Mouse (Mus musculus) limb, embryonic 11.5 days (tissue): ENCODE measurements at regions not wholly inside any gene's neighbourhood (a gene's known extent, or its start where the extent isn't known, plus 50 kb on each side); places are given as distances from the start of the nearest gene placed in this dataset.

ENCODE experiments used
- ATAC-seq: fragments of 200-750 bp; cut with Nextera tagmentation; 2 replicates; pipeline ENCODE4 v1.8.0; 2017; ENCODE audit warnings: low read depth; ENCODE audit not compliant: insufficient number of reproducible peaks, low FRiP score, low TSS enrichment
- DNase-seq: peaks from one replicate; pipeline ENCODE4 v3.0.0-alpha.2; 2015; ENCODE audit warnings: low spot score
- H3K27ac ChIP-seq: fragments of 300-500 bp; sonication (generic); replicated peaks from 2 replicates; pipeline ENCODE4 v1.5.1; 2014; ENCODE audit warnings: low read depth, mild to moderate bottlenecking, low read length
- H3K27me3 ChIP-seq: fragments of 300-500 bp; sonication (generic); 2 replicates; pipeline ENCODE4 v1.6.1; 2014; ENCODE audit warnings: mild to moderate bottlenecking, low read length, mixed read lengths; ENCODE audit not compliant: control insufficient read depth, insufficient read depth
- H3K36me3 ChIP-seq: fragments of 300-500 bp; sonication (generic); 2 replicates; pipeline ENCODE4 v1.6.1; 2014; ENCODE audit warnings: mild to moderate bottlenecking, low read length, moderate library complexity, mixed read lengths; ENCODE audit not compliant: control insufficient read depth, insufficient read depth
- H3K4me1 ChIP-seq: fragments of 300-500 bp; sonication (generic); 2 replicates; pipeline ENCODE4 v1.6.1; 2014; ENCODE audit warnings: low read length, mixed read lengths; ENCODE audit not compliant: control insufficient read depth, insufficient read depth
- H3K4me2 ChIP-seq: fragments of 300-500 bp; sonication (generic); 2 replicates; pipeline ENCODE4 v1.6.1; 2014; ENCODE audit warnings: low read depth, mild to moderate bottlenecking, moderate library complexity; ENCODE audit not compliant: severe bottlenecking
- H3K4me3 ChIP-seq: fragments of 300-500 bp; sonication (generic); 2 replicates; pipeline ENCODE4 v1.5.1; 2014; ENCODE audit warnings: low read depth, low read length
- H3K9ac ChIP-seq: fragments of 300-500 bp; sonication (generic); 2 replicates; pipeline ENCODE4 v1.6.1; 2014; ENCODE audit warnings: mild to moderate bottlenecking, low read length
- H3K9me3 ChIP-seq: fragments of 300-500 bp; sonication (generic); 2 replicates; pipeline ENCODE4 v1.6.1; 2016; ENCODE audit warnings: low read length; ENCODE audit not compliant: control insufficient read depth
- WGBS: fragments of 180-500 bp; shearing (Covaris S2); extraction: QIAGEN DNeasy Blood & Tissue Kit; methylation state at CpG from one replicate; pipeline ENCODE4 v1.1.7; 2014; 5-methylcytosine and 5-hydroxymethylcytosine counted together

DNA sequence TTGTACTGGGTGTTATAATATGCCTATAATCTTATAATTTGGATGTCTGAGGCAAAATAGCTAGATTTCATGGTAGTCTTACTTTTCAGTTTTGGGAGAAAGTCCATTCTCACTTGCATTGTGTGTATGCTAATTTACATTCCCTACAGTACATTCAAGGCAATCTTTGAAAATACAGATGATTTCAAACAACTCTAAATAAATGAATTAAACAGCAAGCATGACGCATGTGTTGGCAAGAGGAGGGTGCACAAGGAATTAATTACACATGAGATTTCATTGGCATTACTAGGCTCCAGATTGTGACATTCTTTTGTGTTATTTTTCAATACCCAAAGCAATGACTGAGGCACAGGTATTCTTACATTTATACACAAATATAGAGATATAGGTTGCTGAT, 495.2 kb upstream of the Cypt12 start:
- no peak overlapping the region for H3K9ac ChIP-seq
- H3K4me1 ChIP-seq: no peaks in the 10 kb centered on the region
- no peak overlapping the region for H3K27ac ChIP-seq
- no peak overlapping the region for H3K4me3 ChIP-seq
- H3K36me3 ChIP-seq: no peaks in the 10 kb centered on the region
- H3K9me3 ChIP-seq: no peaks in the 10 kb centered on the region
- ATAC-seq (no peak), DNase-seq (no peak)
- WGBS: 97% methylated on average over 1 of the region's 1 CpGs
- no peaks in the 10 kb centered on the region for H3K27me3 ChIP-seq
- no peak overlapping the region for H3K4me2 ChIP-seq

DNA sequence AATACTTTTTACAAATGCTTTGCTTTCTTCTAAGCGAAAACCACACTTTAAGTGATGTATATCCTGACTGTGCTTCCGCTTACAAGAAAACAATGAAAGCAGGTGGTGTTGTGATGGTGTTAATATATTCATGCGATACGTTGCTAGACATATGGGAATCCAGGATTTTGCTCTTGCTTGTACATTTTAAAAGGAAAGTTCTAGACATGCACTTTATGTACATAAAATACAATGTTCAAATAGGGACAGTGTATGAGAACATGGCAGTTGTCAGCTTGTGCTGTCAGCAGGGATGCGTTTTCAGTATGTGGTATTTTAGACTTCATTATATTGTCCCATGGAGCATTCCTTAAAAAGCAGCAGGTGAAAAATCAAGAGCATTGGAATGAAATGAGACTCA, 487.7 kb upstream of the Cypt12 start:
- no peaks in the 10 kb centered on the region for H3K9me3 ChIP-seq
- WGBS: 90% methylated on average over 5 of the region's 5 CpGs

DNA sequence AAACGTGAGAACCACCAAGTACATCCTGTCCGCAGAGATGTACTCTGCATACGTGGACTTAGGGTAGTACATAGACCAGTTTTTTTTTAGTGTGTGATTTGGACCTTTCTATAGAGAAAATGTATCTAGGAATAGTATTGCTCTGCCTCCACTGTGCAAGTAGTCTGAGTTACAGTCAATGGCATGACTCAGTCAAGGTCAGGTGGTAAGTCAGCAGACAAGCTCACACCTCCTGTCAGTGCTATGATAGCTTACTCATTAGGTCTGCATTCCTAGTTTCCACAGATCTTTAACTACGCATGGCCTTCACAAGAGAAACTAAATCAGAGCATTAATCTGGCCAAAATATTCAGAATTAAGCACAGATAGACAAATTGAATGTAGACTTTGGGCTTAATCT, 486.8 kb upstream of the Cypt12 start:
- H3K27me3 ChIP-seq: no peaks in the 10 kb centered on the region
- no peak overlapping the region for H3K4me2 ChIP-seq
- H3K9ac ChIP-seq: no peak overlapping the region
- WGBS: 92% methylated on average over 4 of the region's 4 CpGs
- DNase-seq: no peak
- no peak overlapping the region for H3K27ac ChIP-seq
- H3K9me3 ChIP-seq: no peaks in the 10 kb centered on the region
- no peaks in the 10 kb centered on the region for H3K36me3 ChIP-seq
- ATAC-seq: no peak
- no peak overlapping the region for H3K4me3 ChIP-seq
- H3K4me1 ChIP-seq: no peaks in the 10 kb centered on the region

More for the DNA sequence above, 487.7 kb upstream of the Cypt12 start:
- Histone ChIP-seq H3K4me3 (no peak overlapping the region), H3K4me2 (no peak overlapping the region), H3K9ac (no peak overlapping the region), H3K27ac (no peak overlapping the region), H3K36me3 (no peaks in the 10 kb centered on the region), H3K27me3 (no peaks in the 10 kb centered on the region), H3K4me1 (no peaks in the 10 kb centered on the region)
- ATAC-seq (no peak), DNase-seq (no peak)

DNA sequence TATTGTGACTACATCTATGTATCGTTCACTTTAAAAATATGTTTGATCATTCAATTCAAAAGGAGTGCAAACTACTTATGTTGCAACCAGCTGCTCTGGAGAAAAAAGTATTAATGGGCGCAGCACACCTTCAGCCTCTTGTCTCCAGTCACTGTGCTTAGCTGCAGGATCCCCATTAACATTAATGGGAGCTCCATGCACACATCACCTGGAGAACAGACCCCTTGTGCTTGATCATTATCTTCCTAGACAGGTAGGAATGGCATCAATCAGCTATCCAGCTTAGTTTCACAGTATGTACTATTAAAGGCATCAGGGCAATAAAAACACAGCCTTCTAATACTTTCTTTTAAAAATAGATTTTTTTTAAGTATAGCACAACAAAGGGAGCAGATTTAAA, 474.4 kb upstream of the Cypt12 start:
- no peak overlapping the region for H3K4me3 ChIP-seq
- no peak for ATAC-seq

DNA sequence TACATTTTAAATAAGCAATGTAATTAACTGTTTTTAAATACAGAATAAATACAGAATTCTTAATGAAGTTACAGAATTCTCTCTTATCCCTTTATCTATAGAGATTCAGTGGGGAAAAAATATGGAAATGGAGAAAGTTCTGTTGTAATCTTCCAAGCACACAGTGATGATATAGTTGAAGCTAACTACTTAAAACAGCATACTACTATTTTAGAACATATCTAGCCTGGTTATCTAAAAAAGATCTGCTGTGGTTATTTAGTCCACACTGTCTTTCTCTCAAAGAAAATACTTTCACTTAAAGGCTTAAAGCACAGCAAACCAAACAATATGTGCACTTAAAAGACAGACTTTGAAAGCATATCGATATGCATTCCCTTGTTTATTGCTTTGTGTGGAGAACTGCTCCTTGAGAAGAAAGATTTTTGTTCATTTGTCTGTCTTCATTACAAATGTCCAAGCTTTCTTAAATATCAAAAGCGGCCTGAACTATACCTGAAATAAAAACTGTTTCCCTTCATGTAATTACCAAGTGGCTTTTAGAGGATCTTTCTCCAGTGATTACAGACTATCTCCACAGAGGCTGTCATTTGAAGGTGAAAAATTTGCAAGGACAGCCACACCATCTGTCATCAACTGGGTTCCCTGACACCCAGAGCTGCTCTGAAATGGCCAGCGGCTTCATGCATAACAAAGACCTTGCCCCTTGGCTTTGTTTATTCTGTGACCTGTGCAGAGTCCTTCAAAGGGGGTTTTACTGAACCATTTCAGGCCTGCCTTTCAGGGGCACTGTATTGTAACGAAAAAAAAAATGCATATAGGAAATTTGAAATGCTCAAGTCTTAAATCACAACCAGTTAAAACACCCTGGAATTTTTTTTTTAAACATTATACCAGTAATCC, 458.7 kb upstream of the Cypt12 start:
- Histone ChIP-seq H3K9me3 (no peaks in the 10 kb centered on the region), H3K4me3 (no peak overlapping the region), H3K4me1 (no peaks in the 10 kb centered on the region), H3K36me3 (no peaks in the 10 kb centered on the region), H3K27ac (no peak overlapping the region), H3K4me2 (no peak overlapping the region), H3K27me3 (no peaks in the 10 kb centered on the region), H3K9ac (no peak overlapping the region)
- DNase-seq (no peak), ATAC-seq (no peak)
- WGBS: 31% methylated on average over 4 of the region's 4 CpGs

More for the DNA sequence above, 474.4 kb upstream of the Cypt12 start:
- Histone ChIP-seq H3K36me3 (no peaks in the 10 kb centered on the region), H3K4me2 (no peak overlapping the region), H3K27me3 (no peaks in the 10 kb centered on the region), H3K9ac (no peak overlapping the region), H3K4me1 (no peaks in the 10 kb centered on the region), H3K27ac (no peak overlapping the region), H3K9me3 (no peaks in the 10 kb centered on the region)
- DNase-seq: no peak
- 87% methylated on average over 2 of the region's 2 CpGs for WGBS

DNA sequence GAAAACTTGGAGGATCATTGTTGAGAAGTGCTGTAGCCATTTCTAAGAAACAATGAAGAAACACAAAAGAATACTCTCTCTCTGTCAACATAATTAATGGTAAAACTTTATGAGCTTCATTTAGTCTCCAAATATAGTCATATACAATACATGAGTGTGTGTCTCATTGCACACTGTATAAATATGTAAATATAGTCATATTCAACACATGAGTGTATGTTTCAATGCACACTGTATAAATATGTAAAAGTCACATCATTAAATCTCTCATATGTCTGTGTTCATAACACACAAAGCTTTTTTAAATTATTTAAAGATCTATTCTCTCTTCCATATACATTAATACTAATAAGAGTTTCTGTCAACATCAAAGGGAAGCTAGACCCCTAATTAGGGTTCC, 457.6 kb upstream of the Cypt12 start:
- Histone ChIP-seq H3K4me1 (no peaks in the 10 kb centered on the region), H3K9me3 (no peaks in the 10 kb centered on the region), H3K27ac (no peak overlapping the region), H3K9ac (no peak overlapping the region), H3K27me3 (no peaks in the 10 kb centered on the region), H3K4me2 (no peak overlapping the region), H3K36me3 (no peaks in the 10 kb centered on the region), H3K4me3 (no peak overlapping the region)
- ATAC-seq (no peak), DNase-seq (no peak)

DNA sequence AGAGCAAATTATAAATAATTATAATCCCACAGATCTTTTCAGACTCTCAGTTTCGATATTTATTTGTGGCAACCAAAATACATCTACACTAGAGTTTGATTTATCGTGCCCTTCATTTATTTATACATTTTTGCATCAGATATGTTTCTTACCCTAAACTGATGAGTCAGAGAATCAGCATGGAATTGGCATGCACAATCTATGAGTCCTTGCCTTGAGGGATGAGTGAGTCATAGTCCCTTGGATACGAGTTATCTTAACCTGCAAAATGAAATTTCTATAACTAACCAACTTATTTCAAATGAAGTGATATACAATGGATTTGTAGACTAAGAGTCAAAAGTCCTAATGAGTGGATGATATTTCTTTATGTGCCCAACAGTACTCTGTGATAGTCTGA, 449.9 kb upstream of the Cypt12 start:
- DNase-seq (no peak), ATAC-seq (no peak)
- Histone ChIP-seq H3K9me3 (no peaks in the 10 kb centered on the region), H3K4me3 (no peak overlapping the region), H3K27ac (no peak overlapping the region), H3K27me3 (no peaks in the 10 kb centered on the region), H3K9ac (no peak overlapping the region), H3K36me3 (no peaks in the 10 kb centered on the region), H3K4me1 (no peaks in the 10 kb centered on the region), H3K4me2 (no peak overlapping the region)
- 90% methylated on average over 3 of the region's 3 CpGs for WGBS

DNA sequence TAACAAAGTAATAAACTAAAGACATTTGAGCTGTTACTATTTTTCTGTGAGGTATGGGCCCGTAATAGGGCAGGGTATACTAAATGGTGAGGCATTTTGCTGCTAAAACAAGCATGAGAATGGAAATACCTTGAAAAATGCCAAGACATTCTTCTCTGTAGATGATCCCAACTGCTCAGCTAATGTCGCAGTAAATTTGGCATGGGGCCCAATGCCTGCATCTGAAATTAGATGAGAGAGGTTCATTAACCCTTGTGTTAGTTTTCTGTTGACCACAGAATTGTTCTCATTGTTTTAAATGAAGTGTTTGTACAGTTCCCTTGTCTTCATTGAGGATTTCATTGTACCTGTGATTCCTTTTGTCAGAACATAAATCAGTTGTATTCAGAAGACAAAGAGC, 446.7 kb upstream of the Cypt12 start:
- H3K4me3 ChIP-seq: no peak overlapping the region
- H3K27ac ChIP-seq: no peak overlapping the region
- no peaks in the 10 kb centered on the region for H3K9me3 ChIP-seq
- no peak overlapping the region for H3K4me2 ChIP-seq
- DNase-seq (no peak), ATAC-seq (no peak)
- no peak overlapping the region for H3K9ac ChIP-seq
- H3K27me3 ChIP-seq: no peaks in the 10 kb centered on the region
- WGBS: 80% methylated on average over 2 of the region's 2 CpGs
- no peaks in the 10 kb centered on the region for H3K4me1 ChIP-seq
- no peaks in the 10 kb centered on the region for H3K36me3 ChIP-seq

DNA sequence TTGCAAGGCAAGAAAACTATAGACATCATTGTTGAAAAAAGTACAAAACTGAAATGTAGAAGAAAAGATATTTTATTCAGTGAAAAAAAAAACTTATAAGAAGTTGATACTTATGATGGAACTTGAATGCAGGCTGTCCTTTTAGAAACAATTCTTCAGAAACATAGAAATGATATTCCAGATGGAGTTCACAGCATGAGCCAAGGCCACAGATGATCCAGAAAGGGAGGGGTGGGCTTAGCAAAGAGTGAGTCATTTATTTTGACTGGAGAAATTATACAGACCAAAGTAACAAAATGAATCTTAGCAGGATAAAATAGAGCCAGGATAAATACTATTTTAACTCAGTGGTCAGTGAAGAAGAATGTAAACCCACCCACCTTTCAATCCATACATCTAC, 406.9 kb upstream of the Cypt12 start:
- Histone ChIP-seq H3K9ac (no peak overlapping the region), H3K27ac (no peak overlapping the region), H3K36me3 (no peaks in the 10 kb centered on the region), H3K4me1 (no peaks in the 10 kb centered on the region), H3K9me3 (no peaks in the 10 kb centered on the region), H3K27me3 (no peaks in the 10 kb centered on the region), H3K4me2 (no peak overlapping the region), H3K4me3 (no peak overlapping the region)
- no peak for ATAC-seq
- no peak for DNase-seq
